Mouse (Mus musculus) neural tube, embryonic 12.5 days (tissue): Measurements from ENCODE around the gene Hand1. TPM values are rescaled to one million over a fixed set of nuclear protein-coding genes. Genes with fewer than 3 reads are reported as not detected.

Source experiments
- ATAC-seq: fragments of 200-750 bp; cut with Nextera tagmentation; 2 replicates; pipeline ENCODE4 v1.8.0; 2017; ENCODE audit warnings: low read depth, mild to moderate bottlenecking, moderate TSS enrichment, moderate library complexity; ENCODE audit not compliant: low FRiP score
- H3K27ac ChIP-seq: fragments of 300-500 bp; sonication (generic); 2 replicates; pipeline ENCODE4 v1.5.1; 2016
- H3K27me3 ChIP-seq: fragments of 300-500 bp; sonication (generic); replicated peaks from 2 replicates; pipeline ENCODE4 v1.6.1; 2016; ENCODE audit warnings: mild to moderate bottlenecking
- H3K36me3 ChIP-seq: fragments of 300-500 bp; sonication (generic); 2 replicates; pipeline ENCODE4 v1.6.1; 2016; ENCODE audit warnings: mild to moderate bottlenecking
- H3K4me1 ChIP-seq: fragments of 300-500 bp; sonication (generic); 2 replicates; pipeline ENCODE4 v1.6.1; 2016
- H3K4me2 ChIP-seq: fragments of 300-500 bp; sonication (generic); replicated peaks from 2 replicates; pipeline ENCODE4 v1.6.1; 2016; ENCODE audit warnings: mild to moderate bottlenecking
- H3K4me3 ChIP-seq: fragments of 300-500 bp; sonication (generic); 2 replicates; pipeline ENCODE4 v1.5.1; 2016
- H3K9ac ChIP-seq: fragments of 300-500 bp; sonication (generic); 2 replicates; pipeline ENCODE4 v1.6.1; 2016; ENCODE audit warnings: mild to moderate bottlenecking
- H3K9me3 ChIP-seq: fragments of 300-500 bp; sonication (generic); 2 replicates; pipeline ENCODE4 v1.6.1; 2016; ENCODE audit warnings: mild to moderate bottlenecking
- WGBS: fragments of 180-500 bp; shearing (Covaris S2); methylation state at CpG from one replicate; pipeline ENCODE4 v1.1.7; 2016; 5-methylcytosine and 5-hydroxymethylcytosine counted together
- polyA plus RNA-seq: library from polyadenylated mRNA; unstranded; fragments of >200 nt; fragmentation: Nextera tagmentation; extraction: Ambion mirVana; gene quantifications from 2 replicates; pipeline ENCODE4 v1.2.1, GENCODE M21; 2016

Gene Hand1
- polyA plus RNA-seq = 0.20 TPM in 2 replicates

GRCm38 (mm10) chr11:57832552-57833201 is at the start of gene Hand1:
Gene Hand1 (minus strand): TSS chr11:57832818.
- Histone ChIP-seq H3K27me3 (peaks cover 100% of the 10 kb centered on the region), H3K36me3 (no peaks in the 10 kb centered on the region), H3K4me2 (no peak within 1 kb of the TSS), H3K27ac (no peak within 1 kb of the TSS), H3K4me3 (0 out of 2 replicates have a peak within 1 kb of the TSS, but pooled peaks have one; percentile 7), H3K4me1 (peaks cover 17% of the 10 kb centered on the region), H3K9me3 (no peaks in the 10 kb centered on the region), H3K9ac (no peak within 1 kb of the TSS)
- WGBS = under 1% methylated on average over 23 of the region's 23 CpGs
- ATAC-seq = no peak

GRCm38 (mm10) chr11:57876157-57876556 is 43.5 kb upstream of the Hand1 start:
- 86% methylated on average over 2 of the region's 2 CpGs for WGBS
- Histone ChIP-seq H3K27me3 (no peaks in the 10 kb centered on the region), H3K4me1 (no peaks in the 10 kb centered on the region), H3K4me2 (no peak overlapping the region), H3K27ac (no peak overlapping the region), H3K36me3 (no peaks in the 10 kb centered on the region), H3K9ac (no peak overlapping the region), H3K4me3 (no peak overlapping the region), H3K9me3 (no peaks in the 10 kb centered on the region)
- ATAC-seq = no peak

DNA sequence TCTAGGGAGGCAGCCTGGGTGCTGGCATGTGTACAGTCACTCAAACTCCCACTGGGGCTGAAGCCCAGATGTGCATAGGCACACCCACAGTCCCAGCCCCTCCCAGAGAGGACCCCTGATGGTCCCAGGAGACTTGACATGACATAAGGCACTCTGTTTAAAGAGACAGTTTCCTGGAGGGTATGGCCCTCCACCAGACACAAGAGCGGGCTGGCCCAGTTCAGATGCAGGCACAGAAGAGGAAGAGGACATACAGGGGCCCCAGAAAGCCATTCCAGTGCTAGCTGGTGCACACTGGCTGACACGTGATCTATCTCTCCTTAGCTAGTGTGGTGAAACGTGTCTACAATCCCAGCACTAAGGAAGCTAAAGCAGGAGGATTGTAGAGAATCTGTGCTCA is 40.4 kb upstream of the Hand1 start:
- no peaks in the 10 kb centered on the region for H3K9me3 ChIP-seq
- no peak overlapping the region for H3K9ac ChIP-seq
- no peaks in the 10 kb centered on the region for H3K27me3 ChIP-seq
- no peak overlapping the region for H3K27ac ChIP-seq
- H3K36me3 ChIP-seq = no peaks in the 10 kb centered on the region
- no peak overlapping the region for H3K4me2 ChIP-seq
- H3K4me3 ChIP-seq = no peak overlapping the region
- no peaks in the 10 kb centered on the region for H3K4me1 ChIP-seq
- no peak for ATAC-seq
- WGBS = 72% methylated on average over 3 of the region's 3 CpGs

DNA sequence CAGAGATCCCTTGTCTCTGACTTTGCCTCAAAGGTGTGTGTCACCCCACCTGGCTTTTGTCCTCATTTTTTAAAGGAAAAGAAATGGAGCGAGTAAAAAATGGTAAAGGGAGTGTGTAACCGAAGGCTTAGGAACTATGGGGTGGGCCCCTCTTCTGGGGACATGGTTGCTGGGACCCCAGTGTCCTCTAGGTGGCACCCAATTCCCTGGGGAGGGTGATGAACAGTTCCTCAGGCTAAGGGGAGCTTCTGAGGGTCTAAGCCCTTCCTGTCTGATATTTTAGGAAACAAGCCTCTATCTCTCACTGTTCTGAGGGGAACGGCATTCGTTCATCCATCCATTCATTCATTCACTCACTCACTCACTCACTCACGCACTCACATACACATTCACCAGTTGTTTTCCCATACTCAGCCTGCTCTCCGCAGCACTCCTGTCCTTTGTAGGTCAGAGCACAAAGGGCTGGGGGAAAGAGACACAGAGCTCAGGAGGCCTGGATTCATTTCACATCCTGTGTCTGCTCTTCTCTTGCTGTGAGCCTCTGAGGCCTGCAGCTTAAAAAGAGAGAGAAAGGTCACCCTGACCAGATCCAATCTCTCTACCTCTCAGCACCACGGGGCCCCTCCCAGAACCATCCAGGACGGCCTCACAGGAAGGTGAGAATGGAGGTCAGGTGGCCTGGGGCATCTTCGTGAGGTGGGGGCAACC is 36.3 kb upstream of the Hand1 start:
- Histone ChIP-seq H3K9ac (no peak overlapping the region), H3K4me1 (no peaks in the 10 kb centered on the region), H3K36me3 (no peaks in the 10 kb centered on the region), H3K4me2 (no peak overlapping the region), H3K27ac (no peak overlapping the region), H3K27me3 (no peaks in the 10 kb centered on the region), H3K9me3 (no peaks in the 10 kb centered on the region), H3K4me3 (no peak overlapping the region)
- ATAC-seq = no peak
- 60% methylated on average over 9 of the region's 9 CpGs for WGBS

DNA sequence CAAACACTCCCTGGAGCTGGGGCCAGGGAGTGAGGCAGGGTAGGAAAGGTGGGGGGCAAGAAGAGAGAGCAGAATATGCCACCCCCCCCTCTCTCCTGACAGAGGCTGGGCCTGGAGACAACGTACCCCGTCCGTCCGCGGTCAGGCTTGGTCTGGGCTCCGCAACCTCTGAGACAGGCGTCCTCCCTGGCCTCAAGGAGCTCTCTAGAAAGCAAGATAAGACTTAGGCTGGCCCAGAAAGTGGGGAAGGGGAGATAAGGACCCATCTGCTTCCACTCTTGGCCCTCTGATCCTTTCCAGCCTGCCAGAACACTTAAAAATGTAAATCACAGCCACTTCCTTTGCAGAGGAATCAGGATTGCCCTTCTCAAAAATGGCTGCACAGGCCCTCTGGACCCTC is 33.8 kb upstream of the Hand1 start:
- Histone ChIP-seq H3K9me3 (no peaks in the 10 kb centered on the region), H3K36me3 (no peaks in the 10 kb centered on the region), H3K4me2 (no peak overlapping the region), H3K27ac (no peak overlapping the region), H3K9ac (no peak overlapping the region), H3K4me3 (no peak overlapping the region), H3K4me1 (no peaks in the 10 kb centered on the region), H3K27me3 (no peaks in the 10 kb centered on the region)
- WGBS = 51% methylated on average over 7 of the region's 7 CpGs
- ATAC-seq = no peak

DNA sequence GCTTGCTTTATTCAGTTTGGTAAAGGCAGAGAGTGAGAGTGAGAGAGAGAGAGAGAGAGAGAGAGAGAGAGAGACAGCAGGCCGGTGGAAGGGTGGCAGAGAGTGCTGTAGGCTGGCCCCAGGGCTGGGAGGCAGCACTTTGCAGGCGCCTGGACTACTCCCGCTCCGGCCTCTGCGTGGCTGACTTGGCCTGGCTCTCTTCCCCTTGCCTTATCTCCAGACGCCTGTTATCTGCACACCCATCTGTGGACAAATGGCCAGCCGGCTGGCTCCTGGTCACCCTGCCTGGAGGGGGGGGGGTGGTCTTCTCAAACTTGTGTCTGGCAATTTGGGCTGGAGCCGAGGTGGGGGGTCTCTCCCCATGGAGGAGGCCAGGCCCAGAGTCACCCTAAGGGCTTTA is 32.0 kb upstream of the Hand1 start:
- Histone ChIP-seq H3K4me3 (no peak overlapping the region), H3K27ac (no peak overlapping the region), H3K36me3 (no peaks in the 10 kb centered on the region), H3K4me2 (no peak overlapping the region), H3K27me3 (no peaks in the 10 kb centered on the region), H3K9me3 (no peaks in the 10 kb centered on the region), H3K9ac (no peak overlapping the region), H3K4me1 (no peaks in the 10 kb centered on the region)
- WGBS = 47% methylated on average over 8 of the region's 8 CpGs
- ATAC-seq = no peak

GRCm38 (mm10) chr11:57862088-57862487 is 29.5 kb upstream of the Hand1 start:
- Histone ChIP-seq H3K27ac (no peak overlapping the region), H3K9me3 (no peaks in the 10 kb centered on the region), H3K27me3 (no peaks in the 10 kb centered on the region), H3K4me1 (no peaks in the 10 kb centered on the region), H3K4me3 (no peak overlapping the region), H3K4me2 (no peak overlapping the region), H3K36me3 (no peaks in the 10 kb centered on the region), H3K9ac (no peak overlapping the region)
- 91% methylated on average over 7 of the region's 7 CpGs for whole genome bisulfite sequencing
- ATAC-seq = no peak

GRCm38 (mm10) chr11:57857709-57858108 is 25.1 kb upstream of the Hand1 start:
- Histone ChIP-seq H3K9me3 (no peaks in the 10 kb centered on the region), H3K36me3 (no peaks in the 10 kb centered on the region), H3K27ac (no peak overlapping the region), H3K9ac (no peak overlapping the region), H3K4me1 (no peaks in the 10 kb centered on the region), H3K4me3 (no peak overlapping the region), H3K4me2 (no peak overlapping the region), H3K27me3 (no peaks in the 10 kb centered on the region)
- ATAC-seq = no peak
- WGBS = 57% methylated on average over 4 of the region's 4 CpGs

GRCm38 (mm10) chr11:57853571-57853970 is 21.0 kb upstream of the Hand1 start:
- no peak overlapping the region for H3K4me3 ChIP-seq
- H3K27ac ChIP-seq = no peak overlapping the region
- no peak overlapping the region for H3K9ac ChIP-seq
- peaks cover 8% of the 10 kb centered on the region; the same call in 1 of the 2 replicates for H3K27me3 ChIP-seq
- H3K4me2 ChIP-seq = no peak overlapping the region
- ATAC-seq = no peak
- 69% methylated on average over 6 of the region's 6 CpGs for WGBS
- H3K36me3 ChIP-seq = no peaks in the 10 kb centered on the region
- no peaks in the 10 kb centered on the region for H3K9me3 ChIP-seq
- H3K4me1 ChIP-seq = no peaks in the 10 kb centered on the region

DNA sequence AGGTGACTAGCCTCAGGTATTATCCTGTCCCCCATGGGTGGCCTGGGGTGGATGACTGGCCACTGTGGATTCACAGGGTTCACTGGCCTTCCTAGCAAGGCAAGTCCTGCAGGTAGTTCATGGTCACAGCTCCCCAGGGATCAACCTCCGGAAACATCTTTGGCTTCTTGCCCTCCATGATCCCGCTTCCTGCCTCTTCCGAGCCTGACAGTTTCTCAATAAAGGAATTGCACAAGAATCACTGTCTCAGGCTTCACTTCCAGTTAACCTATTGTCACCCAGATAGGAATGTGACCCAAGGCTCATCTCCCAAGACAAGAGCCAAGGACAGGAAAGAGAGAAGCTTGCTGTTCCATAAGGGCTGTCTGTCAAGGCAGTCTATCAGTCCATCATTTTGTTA is 18.3 kb upstream of the Hand1 start:
- ATAC-seq = no peak
- Histone ChIP-seq H3K36me3 (no peaks in the 10 kb centered on the region), H3K27me3 (peaks cover 8% of the 10 kb centered on the region; the same call in 1 of the 2 replicates), H3K4me2 (no peak overlapping the region), H3K4me1 (no peaks in the 10 kb centered on the region), H3K9ac (no peak overlapping the region), H3K9me3 (no peaks in the 10 kb centered on the region), H3K27ac (no peak overlapping the region), H3K4me3 (no peak overlapping the region)
- 56% methylated on average over 3 of the region's 3 CpGs for WGBS

- WGBS = 64% methylated on average over 7 of the region's 7 CpGs
- Histone ChIP-seq H3K27me3 (peaks cover 14% of the 10 kb centered on the region; the same call in 1 of the 2 replicates), H3K27ac (no peak overlapping the region), H3K36me3 (no peaks in the 10 kb centered on the region), H3K4me2 (no peak overlapping the region), H3K4me3 (no peak overlapping the region), H3K9ac (no peak overlapping the region), H3K9me3 (no peaks in the 10 kb centered on the region), H3K4me1 (no peaks in the 10 kb centered on the region)
- ATAC-seq = no peak
These were observed 17.7 kb upstream of the Hand1 start for GRCm38 (mm10) chr11:57850298-57850697.

DNA sequence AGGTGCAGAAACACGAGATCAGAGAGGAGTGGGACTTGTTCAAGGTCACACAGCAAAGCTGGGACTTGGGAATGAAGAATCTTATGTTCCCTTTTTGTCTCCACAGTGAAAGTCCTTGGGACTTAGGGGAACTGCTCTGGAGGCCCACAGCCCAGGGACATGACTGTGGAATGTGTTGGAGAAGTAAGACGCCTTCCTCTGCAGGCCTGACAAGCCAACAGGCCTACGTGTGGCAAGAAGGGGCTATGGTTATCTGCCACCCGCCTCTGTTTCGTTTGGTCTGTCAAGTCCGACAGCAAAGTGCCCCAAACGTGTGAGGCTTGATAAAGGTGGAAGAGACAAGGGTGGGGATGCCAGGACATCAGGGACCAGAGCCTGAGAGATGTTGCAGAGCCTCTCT is 14.8 kb upstream of the Hand1 start:
- no peaks in the 10 kb centered on the region for H3K4me1 ChIP-seq
- no peaks in the 10 kb centered on the region for H3K36me3 ChIP-seq
- no peak for ATAC-seq
- no peak overlapping the region for H3K27ac ChIP-seq
- WGBS = 71% methylated on average over 7 of the region's 7 CpGs
- H3K27me3 ChIP-seq = peaks cover 21% of the 10 kb centered on the region
- no peak overlapping the region for H3K4me3 ChIP-seq
- no peaks in the 10 kb centered on the region for H3K9me3 ChIP-seq
- no peak overlapping the region for H3K9ac ChIP-seq
- no peak overlapping the region for H3K4me2 ChIP-seq
